10 mouse cellular contexts compared by ENCODE assay signal in the genomic region with DNA sequence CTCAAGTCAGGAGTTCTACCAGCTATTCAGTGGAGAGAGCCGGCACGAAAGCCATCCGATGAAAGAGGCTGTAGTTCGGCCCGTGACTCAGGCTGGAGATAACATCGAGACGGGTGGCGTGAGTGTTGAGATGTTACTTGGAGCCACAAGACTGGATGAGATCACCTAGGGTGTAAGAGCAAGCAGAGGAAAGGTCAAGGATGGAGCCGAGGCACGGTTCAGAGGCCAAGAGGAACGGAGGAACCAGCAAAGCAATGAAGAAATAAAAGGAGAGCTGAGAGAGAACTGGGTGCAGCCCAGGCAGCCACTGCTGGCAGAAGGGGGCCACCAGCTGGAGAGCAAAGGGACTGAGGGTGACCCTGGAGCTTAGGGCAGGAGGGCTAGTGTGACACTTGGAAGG. TPM values are rescaled to one million over a fixed set of nuclear protein-coding genes. Genes with fewer than 3 reads are reported as not detected.
DNase-seq lines count a peak whose midpoint lies in the region; ATAC-seq and TF ChIP-seq lines count a peak whose summit lies in the region.
"Had no signal": no experiment of that assay in that cellular context is flagged by ENCODE, and none has a peak within 500 bp of the region (broad histone marks: within the 10 kb centered on the region; RNA-seq: fewer than 3 reads in every experiment).

No protein-coding gene starts in this region.

- no peak overlapping the region for H3K4me3 ChIP-seq in kidney, postnatal 0 days (replicated peaks; ENCODE audit: low read depth, low read length)
- no peak overlapping the region for H3K4me3 ChIP-seq in C2C12 (ENCODE audit: insufficient read depth, poor library complexity, severe bottlenecking)
- peak overlapping the region; percentile 27 for H3K4me3 ChIP-seq in heart, embryonic 15.5 days

- 53% methylated on average over 11 of the region's 11 CpGs for WGBS in kidney, postnatal 0 days
- 31% methylated on average over 11 of the region's 11 CpGs for WGBS in heart, embryonic 15.5 days

- no peaks in the 10 kb centered on the region for H3K27me3 ChIP-seq in kidney, postnatal 0 days (ENCODE audit: insufficient read depth, low read length)
- no peaks in the 10 kb centered on the region for H3K27me3 ChIP-seq in C2C12 (ENCODE audit: control insufficient read depth, insufficient read depth, insufficient read length)
- no peaks in the 10 kb centered on the region for H3K27me3 ChIP-seq in heart, embryonic 15.5 days

- H3K36me3 ChIP-seq in kidney, postnatal 0 days (ENCODE audit: insufficient read depth, low read length): no peaks in the 10 kb centered on the region
- no peaks in the 10 kb centered on the region for H3K36me3 ChIP-seq in C2C12 (ENCODE audit: control insufficient read depth, insufficient read depth)
- H3K36me3 ChIP-seq in heart, embryonic 15.5 days: no peaks in the 10 kb centered on the region

- no peaks in the 10 kb centered on the region for H3K79me3 ChIP-seq in C2C12 (ENCODE audit: low read depth)

- no peak overlapping the region for H3K27ac ChIP-seq in kidney, postnatal 0 days
- no peak overlapping the region for H3K27ac ChIP-seq in heart, embryonic 15.5 days

- H3ac ChIP-seq in C2C12 (ENCODE audit: control insufficient read depth, insufficient read length, low read depth): no peak overlapping the region

- 0 out of 2 replicates have a peak overlapping the region, but pooled peaks have one; percentile 3 for H3K4me2 ChIP-seq in kidney, postnatal 0 days (ENCODE audit: low read length)
- H3K4me2 ChIP-seq in heart, embryonic 15.5 days: peak overlapping the region; percentile 58

- no peak; the same call in 1 of the 2 replicates for ATAC-seq in kidney, postnatal 0 days (replicated peaks; ENCODE audit: low FRiP score, low read depth)
- ATAC-seq in heart, embryonic 15.5 days (replicated peaks; ENCODE audit: insufficient number of reproducible peaks, insufficient read depth, low FRiP score, low read depth): no peak

- peaks cover 6% of the 10 kb centered on the region for H3K4me1 ChIP-seq in kidney, postnatal 0 days (replicated peaks; ENCODE audit: insufficient read depth, low read length)
- peaks cover 22% of the 10 kb centered on the region for H3K4me1 ChIP-seq in heart, embryonic 15.5 days (replicated peaks)

- peak; percentile 61 for DNase-seq in kidney, postnatal 0 days (ENCODE audit: low spot score)
- DNase-seq in kidney, postnatal 10 days: no peak
- peak; percentile 25 for DNase-seq in NIH3T3 (ENCODE audit: low read depth)
- no peak for DNase-seq in thymus, postnatal 0 days (ENCODE audit: low spot score)
- DNase-seq in layer of hippocampus, postnatal 10 days (ENCODE audit: low spot score in 2 of 2): no peak
- DNase-seq in embryo, embryonic 10 days (ENCODE audit: low spot score): no peak
- DNase-seq: lung, adult 18-20 months had no signal

- TF ChIP-seq CTCF in kidney, postnatal 0 days (IDR thresholded peaks at IDR 0.05; ENCODE audit: low read depth): peak; percentile 61
- peak; percentile 23 for TF ChIP-seq CTCF in C2C12 (IDR thresholded peaks at IDR 0.05; ENCODE audit: control insufficient read depth, insufficient read depth, insufficient read length)

- H3K79me2 ChIP-seq in C2C12 (ENCODE audit: control insufficient read depth, insufficient read depth): no peaks in the 10 kb centered on the region

- H3K9ac ChIP-seq in kidney, postnatal 0 days (ENCODE audit: low read depth, low read length): no peak overlapping the region
- H3K9ac ChIP-seq in heart, embryonic 15.5 days: no peak overlapping the region

- no peaks in the 10 kb centered on the region for H3K9me3 ChIP-seq in kidney, postnatal 0 days (replicated peaks; ENCODE audit: low read length)
- H3K9me3 ChIP-seq in heart, embryonic 15.5 days (replicated peaks): no peaks in the 10 kb centered on the region

TF ChIP-seq in C2C12, 6 proteins besides CTCF, POLR2A, EP300 and RAD21:
- TF ChIP-seq FOSL1 (IDR thresholded peaks at IDR 0.05; ENCODE audit: insufficient read depth, low read length, poor library complexity, severe bottlenecking) (no peak), MAX (IDR thresholded peaks at IDR 0.05) (no peak), USF1 (IDR thresholded peaks at IDR 0.05; ENCODE audit: low read depth) (no peak), MYOG (IDR thresholded peaks at IDR 0.05; ENCODE audit: control insufficient read depth, extremely low read depth, insufficient read length) (no peak)

RNA-seq across cellular contexts. Expression of a gene that starts 3.5 kb away (rescaled TPM):
- polyA plus RNA-seq in kidney, postnatal 0 days (2015; fragmentation: Nextera tagmentation; extraction: Ambion mirVana): 16.1 and 17.8 TPM in 2 replicates
- 4.5 TPM for polyA plus RNA-seq in C2C12 (2012; fragmentation: generic; extraction: Trizol)
- polyA plus RNA-seq in heart, embryonic 15.5 days (2015; fragmentation: Nextera tagmentation; extraction: Ambion mirVana): 4.8 and 9.2 TPM in 2 replicates
- polyA plus RNA-seq in thymus, postnatal 0 days (2015; fragmentation: Nextera tagmentation; extraction: Ambion mirVana): 18.6 and 19.9 TPM in 2 replicates
- 10 to 100 TPM; 49.4 to 52.8 TPM for total RNA-seq in layer of hippocampus, postnatal 10 days (2021)

RNA-seq across cellular contexts. Expression of a gene that starts 35.2 kb away (rescaled TPM):
- 13.8 and 20.7 TPM in 2 replicates for polyA plus RNA-seq in kidney, postnatal 0 days (2015; fragmentation: Nextera tagmentation; extraction: Ambion mirVana)
- 4.7 TPM for polyA plus RNA-seq in C2C12 (2012; fragmentation: generic; extraction: Trizol)
- 13.1 and 20.1 TPM in 2 replicates for polyA plus RNA-seq in heart, embryonic 15.5 days (2015; fragmentation: Nextera tagmentation; extraction: Ambion mirVana)
- polyA plus RNA-seq in thymus, postnatal 0 days (2015; fragmentation: Nextera tagmentation; extraction: Ambion mirVana): 15.3 and 16.1 TPM in 2 replicates
- total RNA-seq in layer of hippocampus, postnatal 10 days (2021): 10 to 100 TPM; 30.8 to 30.9 TPM

RNA-seq across cellular contexts. Expression of a gene that starts 35.3 kb away (rescaled TPM):
- polyA plus RNA-seq in kidney, postnatal 0 days (2015; fragmentation: Nextera tagmentation; extraction: Ambion mirVana): 15.0 and 15.2 TPM in 2 replicates
- polyA plus RNA-seq in C2C12 (2012; fragmentation: generic; extraction: Trizol): 4.5 TPM
- polyA plus RNA-seq in heart, embryonic 15.5 days (2015; fragmentation: Nextera tagmentation; extraction: Ambion mirVana): 6.9 and 7.1 TPM in 2 replicates
- polyA plus RNA-seq in thymus, postnatal 0 days (2015; fragmentation: Nextera tagmentation; extraction: Ambion mirVana): 18.6 and 20.5 TPM in 2 replicates
- total RNA-seq in layer of hippocampus, postnatal 10 days (2021): 1 to 10 TPM; 4.7 TPM

RNA-seq across cellular contexts. Expression of a gene that starts 49.3 kb away (rescaled TPM):
- 0.57 TPM in 1 of 2 replicates, not detected in the other for polyA plus RNA-seq in kidney, postnatal 0 days (2015; fragmentation: Nextera tagmentation; extraction: Ambion mirVana)
- polyA plus RNA-seq in C2C12 (2012; fragmentation: generic; extraction: Trizol): 0.13 TPM
- polyA plus RNA-seq in heart, embryonic 15.5 days (2015; fragmentation: Nextera tagmentation; extraction: Ambion mirVana): not detected in 2 replicates
- not detected in 2 replicates for polyA plus RNA-seq in thymus, postnatal 0 days (2015; fragmentation: Nextera tagmentation; extraction: Ambion mirVana)
- total RNA-seq in layer of hippocampus, postnatal 10 days (2021): not detected
- total RNA-seq: common myeloid progenitor, adult 5-6 weeks had no signal

RNA-seq across cellular contexts. Expression of a gene that starts 49.4 kb away (rescaled TPM):
- 22.2 and 23.1 TPM in 2 replicates for polyA plus RNA-seq in kidney, postnatal 0 days (2015; fragmentation: Nextera tagmentation; extraction: Ambion mirVana)
- polyA plus RNA-seq in C2C12 (2012; fragmentation: generic; extraction: Trizol): 8.9 TPM
- 22.2 and 24.0 TPM in 2 replicates for polyA plus RNA-seq in heart, embryonic 15.5 days (2015; fragmentation: Nextera tagmentation; extraction: Ambion mirVana)
- polyA plus RNA-seq in thymus, postnatal 0 days (2015; fragmentation: Nextera tagmentation; extraction: Ambion mirVana): 28.4 and 31.8 TPM in 2 replicates
- total RNA-seq in layer of hippocampus, postnatal 10 days (2021): 10 to 100 TPM; 12.4 to 12.6 TPM

Comparison
In these comparisons a context has a peak if more than half of its experiments do, and no peak if none do; other contexts are left out.
1. DNase-seq: peak in kidney, postnatal 0 days (single experiment) and NIH3T3 (single experiment); none in kidney, postnatal 10 days (single experiment), thymus, postnatal 0 days (single experiment), layer of hippocampus, postnatal 10 days (0 of 2) and embryo, embryonic 10 days (single experiment).